Mouse (Mus musculus) urinary bladder, postnatal 36 days (tissue): ENCODE data around the gene Alpk1.

ENCODE experiments used
- DNase-seq, 2 experiments: peaks; one replicate each; pipeline ENCODE4 v3.0.0; 2022; ENCODE audit warnings: low spot score in 2 of 2, mixed read lengths in 1 of 2

Gene Alpk1

DNA sequence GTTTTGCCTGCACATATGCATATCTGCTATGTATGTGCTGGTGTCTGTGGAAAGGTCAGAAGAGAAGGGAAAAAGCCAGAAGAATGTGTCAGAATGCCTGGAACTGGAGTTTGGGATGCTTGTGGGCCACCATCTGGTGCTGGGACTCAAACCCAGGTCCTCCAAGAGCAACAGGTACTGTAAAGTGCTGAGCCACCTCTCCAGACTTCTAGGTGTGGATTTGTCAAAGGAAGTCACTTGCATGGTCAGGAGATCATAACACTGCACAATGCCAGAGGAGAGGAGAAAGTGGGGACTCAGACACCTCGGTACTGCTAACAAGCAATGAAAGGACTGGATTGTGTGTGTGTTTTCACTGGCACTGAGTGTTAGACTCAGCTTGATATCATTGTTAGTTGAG, 150.1 kb downstream of the Alpk1 start:
- DNase-seq = no peak

DNA sequence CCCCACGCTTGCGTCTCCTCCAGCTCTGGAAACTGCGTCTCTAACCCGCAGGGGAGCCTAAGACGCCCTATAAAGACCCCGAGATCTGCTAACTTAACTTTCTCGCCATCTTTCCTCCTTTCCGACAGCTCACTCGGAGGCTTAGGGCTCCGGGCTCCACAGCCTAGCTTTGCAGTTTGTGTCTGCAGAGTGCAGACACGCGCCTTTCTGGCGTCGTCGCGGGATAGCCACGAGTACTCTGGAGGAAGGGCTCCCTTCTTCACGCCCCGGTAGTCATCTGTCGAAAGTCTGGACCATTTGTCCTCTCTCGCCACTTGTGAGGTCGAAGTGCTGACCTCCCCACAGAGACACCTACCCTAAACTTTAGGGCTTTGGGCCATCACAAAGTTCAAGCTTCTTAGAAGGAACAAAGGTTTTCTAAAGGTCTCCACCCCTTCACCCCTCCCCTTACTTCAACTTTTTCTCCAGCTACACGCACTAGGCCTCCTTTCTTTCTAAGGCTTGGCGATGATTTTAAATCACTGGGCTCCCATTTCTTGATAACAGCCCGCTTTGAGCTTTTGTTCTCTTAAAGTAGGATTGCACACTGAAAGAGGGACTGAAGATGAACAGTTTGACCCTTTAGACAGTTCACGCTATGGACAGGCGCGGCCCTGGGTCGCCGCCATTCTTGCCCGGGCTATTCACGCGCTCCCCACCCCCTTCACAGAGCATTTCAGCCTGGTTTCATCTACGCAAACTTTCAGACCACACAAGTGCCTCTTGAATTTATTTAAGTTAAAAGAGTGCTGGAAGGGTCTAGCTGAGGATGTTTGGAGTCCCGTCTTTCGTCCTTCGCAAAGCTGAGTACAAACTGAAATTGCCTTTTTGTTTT, 151.8 kb downstream of the Alpk1 start:
- DNase-seq = no peak

DNA sequence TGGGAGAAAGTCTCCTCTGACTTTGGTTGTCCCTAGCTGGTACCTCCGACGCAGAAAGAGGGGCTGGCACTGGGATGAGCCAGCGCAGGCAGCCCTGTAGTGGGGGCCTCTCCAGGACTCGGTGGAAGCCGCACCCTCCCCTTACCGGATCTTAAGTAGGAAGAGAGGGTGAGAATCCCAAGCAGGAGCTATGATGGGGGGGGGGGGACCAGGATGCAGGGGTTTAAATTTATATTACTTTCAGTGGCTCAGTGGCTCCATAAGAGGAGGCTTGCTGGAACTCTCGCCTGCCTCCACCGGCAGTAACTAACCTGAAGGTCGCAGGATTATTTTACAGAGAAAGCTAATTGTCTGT, 152.4 kb downstream of the Alpk1 start:
- no peak for DNase-seq

GRCm38 (mm10) chr3:127627151-127627955, 153.0 kb downstream of the Alpk1 start:
- no peak for DNase-seq

DNA sequence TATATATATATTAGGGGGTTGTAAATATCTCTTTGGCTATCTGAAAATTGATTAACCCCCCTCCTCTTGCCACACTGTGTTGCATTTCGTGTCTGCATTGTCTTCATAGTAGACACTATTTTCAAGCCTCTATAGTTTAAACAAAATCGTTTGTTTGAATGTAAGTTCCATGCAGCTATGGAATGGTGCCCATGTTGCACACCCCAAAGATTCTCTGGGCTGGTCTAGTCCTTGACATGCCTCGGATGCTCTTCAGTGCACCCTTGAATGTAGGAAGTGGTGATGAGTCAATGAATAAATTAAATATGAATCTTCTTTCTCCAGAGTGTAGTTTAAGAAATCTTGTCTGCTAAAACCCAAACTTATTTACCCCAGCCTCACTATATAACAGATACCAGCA, 153.8 kb downstream of the Alpk1 start:
- no peak for DNase-seq

- no peak for DNase-seq
These were observed 154.5 kb downstream of the Alpk1 start for GRCm38 (mm10) chr3:127625701-127626399.

- peak in 1 of 2 experiments; percentile 66 for DNase-seq
These were observed 155.0 kb downstream of the Alpk1 start for GRCm38 (mm10) chr3:127625296-127625695.
